Mouse (Mus musculus): ENCODE results near the gene Srgn. TPM values are rescaled to one million over a fixed set of nuclear protein-coding genes. Genes with fewer than 3 reads are reported as not detected.

The Srgn gene
- polyA plus RNA-seq, 1 experiment = 0.87 TPM

- Histone ChIP-seq H3K9me3 (replicated peaks; ENCODE audit: control insufficient read depth, insufficient read depth, low read length, poor library complexity, severe bottlenecking) (no peaks in the 10 kb centered on the region), H3K27ac (ENCODE audit: insufficient read depth, low read length) (no peak overlapping the region), H3K36me3 (ENCODE audit: control insufficient read depth, insufficient read depth, low read length, poor library complexity, severe bottlenecking) (no peaks in the 10 kb centered on the region), H3K9ac (ENCODE audit: low read depth, poor library complexity, severe bottlenecking) (no peak overlapping the region), H3K27me3 (ENCODE audit: control insufficient read depth, insufficient read depth, low read length, poor library complexity, severe bottlenecking) (no peaks in the 10 kb centered on the region), H3K4me1 (ENCODE audit: control insufficient read depth, insufficient read depth, low read length) (no peaks in the 10 kb centered on the region), H3K4me3 (ENCODE audit: low read depth, low read length) (no peak overlapping the region)
- TF ChIP-seq CTCF (IDR thresholded peaks at IDR 0.05; ENCODE audit: low read depth, low read length) = no peak
- TF ChIP-seq POLR2A (IDR thresholded peaks at IDR 0.05; ENCODE audit: insufficient read depth, low read length) = no peak
- no peak for TF ChIP-seq EP300 (IDR thresholded peaks at IDR 0.05; ENCODE audit: insufficient read depth, low read depth, low read length)
These were observed 20.2 kb downstream of the Srgn start for GRCm38 (mm10) chr10:62507071-62507470.

- Histone ChIP-seq H3K9ac (ENCODE audit: low read depth, poor library complexity, severe bottlenecking) (no peak overlapping the region), H3K27ac (ENCODE audit: insufficient read depth, low read length) (no peak overlapping the region), H3K9me3 (replicated peaks; ENCODE audit: control insufficient read depth, insufficient read depth, low read length, poor library complexity, severe bottlenecking) (no peaks in the 10 kb centered on the region), H3K36me3 (ENCODE audit: control insufficient read depth, insufficient read depth, low read length, poor library complexity, severe bottlenecking) (no peaks in the 10 kb centered on the region), H3K27me3 (ENCODE audit: control insufficient read depth, insufficient read depth, low read length, poor library complexity, severe bottlenecking) (no peaks in the 10 kb centered on the region), H3K4me1 (ENCODE audit: control insufficient read depth, insufficient read depth, low read length) (no peaks in the 10 kb centered on the region), H3K4me3 (ENCODE audit: low read depth, low read length) (no peak overlapping the region)
- no peak for TF ChIP-seq POLR2A (IDR thresholded peaks at IDR 0.05; ENCODE audit: insufficient read depth, low read length)
- no peak for TF ChIP-seq CTCF (IDR thresholded peaks at IDR 0.05; ENCODE audit: low read depth, low read length)
- TF ChIP-seq EP300 (IDR thresholded peaks at IDR 0.05; ENCODE audit: insufficient read depth, low read depth, low read length) = no peak
These were observed 21.2 kb downstream of the Srgn start for GRCm38 (mm10) chr10:62506019-62506556.

- no peaks in the 10 kb centered on the region for H3K27me3 ChIP-seq (ENCODE audit: control insufficient read depth, insufficient read depth, low read length, poor library complexity, severe bottlenecking)
- no peaks in the 10 kb centered on the region for H3K36me3 ChIP-seq (ENCODE audit: control insufficient read depth, insufficient read depth, low read length, poor library complexity, severe bottlenecking)
- no peaks in the 10 kb centered on the region for H3K9me3 ChIP-seq (replicated peaks; ENCODE audit: control insufficient read depth, insufficient read depth, low read length, poor library complexity, severe bottlenecking)
- TF ChIP-seq EP300 (IDR thresholded peaks at IDR 0.05; ENCODE audit: insufficient read depth, low read depth, low read length) (no peak), POLR2A (IDR thresholded peaks at IDR 0.05; ENCODE audit: insufficient read depth, low read length) (no peak), CTCF (IDR thresholded peaks at IDR 0.05; ENCODE audit: low read depth, low read length) (no peak)
- H3K27ac ChIP-seq (ENCODE audit: insufficient read depth, low read length) = no peak overlapping the region
- no peaks in the 10 kb centered on the region for H3K4me1 ChIP-seq (ENCODE audit: control insufficient read depth, insufficient read depth, low read length)
- no peak overlapping the region for H3K9ac ChIP-seq (ENCODE audit: low read depth, poor library complexity, severe bottlenecking)
- H3K4me3 ChIP-seq (ENCODE audit: low read depth, low read length) = no peak overlapping the region
These were observed 21.8 kb downstream of the Srgn start for GRCm38 (mm10) chr10:62505224-62505983.

GRCm38 (mm10) chr10:62503836-62504628, 23.2 kb downstream of the Srgn start:
- no peak for TF ChIP-seq CTCF (IDR thresholded peaks at IDR 0.05; ENCODE audit: low read depth, low read length)
- H3K4me3 ChIP-seq (ENCODE audit: low read depth, low read length) = no peak overlapping the region
- no peak overlapping the region for H3K9ac ChIP-seq (ENCODE audit: low read depth, poor library complexity, severe bottlenecking)
- H3K9me3 ChIP-seq (replicated peaks; ENCODE audit: control insufficient read depth, insufficient read depth, low read length, poor library complexity, severe bottlenecking) = no peaks in the 10 kb centered on the region
- no peaks in the 10 kb centered on the region for H3K36me3 ChIP-seq (ENCODE audit: control insufficient read depth, insufficient read depth, low read length, poor library complexity, severe bottlenecking)
- H3K4me1 ChIP-seq (ENCODE audit: control insufficient read depth, insufficient read depth, low read length) = no peaks in the 10 kb centered on the region
- no peaks in the 10 kb centered on the region for H3K27me3 ChIP-seq (ENCODE audit: control insufficient read depth, insufficient read depth, low read length, poor library complexity, severe bottlenecking)
- no peak overlapping the region for H3K27ac ChIP-seq (ENCODE audit: insufficient read depth, low read length)

- H3K27me3 ChIP-seq (ENCODE audit: control insufficient read depth, insufficient read depth, low read length, poor library complexity, severe bottlenecking) = no peaks in the 10 kb centered on the region
- H3K4me1 ChIP-seq (ENCODE audit: control insufficient read depth, insufficient read depth, low read length) = no peaks in the 10 kb centered on the region
- no peaks in the 10 kb centered on the region for H3K9me3 ChIP-seq (replicated peaks; ENCODE audit: control insufficient read depth, insufficient read depth, low read length, poor library complexity, severe bottlenecking)
- H3K9ac ChIP-seq (ENCODE audit: low read depth, poor library complexity, severe bottlenecking) = no peak overlapping the region
- TF ChIP-seq EP300 (IDR thresholded peaks at IDR 0.05; ENCODE audit: insufficient read depth, low read depth, low read length) (no peak), POLR2A (IDR thresholded peaks at IDR 0.05; ENCODE audit: insufficient read depth, low read length) (no peak), CTCF (IDR thresholded peaks at IDR 0.05; ENCODE audit: low read depth, low read length) (no peak)
- no peak overlapping the region for H3K27ac ChIP-seq (ENCODE audit: insufficient read depth, low read length)
- no peaks in the 10 kb centered on the region for H3K36me3 ChIP-seq (ENCODE audit: control insufficient read depth, insufficient read depth, low read length, poor library complexity, severe bottlenecking)
- H3K4me3 ChIP-seq (ENCODE audit: low read depth, low read length) = no peak overlapping the region
These were observed 23.9 kb downstream of the Srgn start for GRCm38 (mm10) chr10:62503353-62503752.

GRCm38 (mm10) chr10:62501951-62502350, 25.3 kb downstream of the Srgn start:
- H3K27ac ChIP-seq (ENCODE audit: insufficient read depth, low read length) = no peak overlapping the region
- no peak overlapping the region for H3K4me3 ChIP-seq (ENCODE audit: low read depth, low read length)
- H3K4me1 ChIP-seq (ENCODE audit: control insufficient read depth, insufficient read depth, low read length) = no peaks in the 10 kb centered on the region
- H3K9ac ChIP-seq (ENCODE audit: low read depth, poor library complexity, severe bottlenecking) = no peak overlapping the region
- H3K27me3 ChIP-seq (ENCODE audit: control insufficient read depth, insufficient read depth, low read length, poor library complexity, severe bottlenecking) = no peaks in the 10 kb centered on the region
- H3K9me3 ChIP-seq (replicated peaks; ENCODE audit: control insufficient read depth, insufficient read depth, low read length, poor library complexity, severe bottlenecking) = no peaks in the 10 kb centered on the region
- H3K36me3 ChIP-seq (ENCODE audit: control insufficient read depth, insufficient read depth, low read length, poor library complexity, severe bottlenecking) = no peaks in the 10 kb centered on the region
- no peak for TF ChIP-seq POLR2A (IDR thresholded peaks at IDR 0.05; ENCODE audit: insufficient read depth, low read length)
- TF ChIP-seq EP300 (IDR thresholded peaks at IDR 0.05; ENCODE audit: insufficient read depth, low read depth, low read length) = no peak
- no peak for TF ChIP-seq CTCF (IDR thresholded peaks at IDR 0.05; ENCODE audit: low read depth, low read length)
